Mouse (Mus musculus): ENCODE data around the gene Trpm5.
A peak's percentile ranks its signal among the peaks of the same experiment; 100 is the strongest.

The Trpm5 gene

GRCm38 (mm10) chr7:143094592-143095553 lies at the start of gene Trpm5:
Trpm5 (minus strand) TSS chr7:143094642.
- peak; percentile 63 to 83 for DNase-seq

- DNase-seq: no peak
Observed at GRCm38 (mm10) chr7:143142680-143143079, 48.2 kb upstream of the Trpm5 start.

GRCm38 (mm10) chr7:143139932-143140331 lies 45.5 kb upstream of the Trpm5 start:
- no peak for DNase-seq

GRCm38 (mm10) chr7:143138789-143139188 lies 44.3 kb upstream of the Trpm5 start:
- peak; percentile 53 to 78 for DNase-seq

- peak; percentile 29 to 50 for DNase-seq
Observed at GRCm38 (mm10) chr7:143136561-143136960, 42.1 kb upstream of the Trpm5 start.

- no peak for DNase-seq
Observed at GRCm38 (mm10) chr7:143136125-143136524, 41.7 kb upstream of the Trpm5 start.

GRCm38 (mm10) chr7:143132815-143133214 lies 38.4 kb upstream of the Trpm5 start:
- no peak for DNase-seq

- DNase-seq: no peak
Observed at GRCm38 (mm10) chr7:143124902-143125301, 30.5 kb upstream of the Trpm5 start.

GRCm38 (mm10) chr7:143123876-143124669 lies 29.6 kb upstream of the Trpm5 start:
- DNase-seq: peak; percentile 58 to 72

GRCm38 (mm10) chr7:143122191-143122590 lies 27.7 kb upstream of the Trpm5 start:
- peak in 1 of 2 experiments; percentile 48 for DNase-seq

- DNase-seq: no peak
Observed at GRCm38 (mm10) chr7:143119826-143120225, 25.4 kb upstream of the Trpm5 start.

GRCm38 (mm10) chr7:143119407-143119806 lies 25.0 kb upstream of the Trpm5 start:
- peak in 1 of 2 experiments; percentile 52 for DNase-seq

- no peak for DNase-seq
Observed at GRCm38 (mm10) chr7:143116521-143116920, 22.1 kb upstream of the Trpm5 start.

- no peak for DNase-seq
Observed at GRCm38 (mm10) chr7:143114773-143115172, 20.3 kb upstream of the Trpm5 start.

GRCm38 (mm10) chr7:143112395-143112794 lies 18.0 kb upstream of the Trpm5 start:
- no peak for DNase-seq

- no peak for DNase-seq
Observed at GRCm38 (mm10) chr7:143111719-143112118, 17.3 kb upstream of the Trpm5 start.

GRCm38 (mm10) chr7:143110803-143111202 lies 16.4 kb upstream of the Trpm5 start:
- peak; percentile 19 to 26 for DNase-seq

- DNase-seq: peak; percentile 34 to 60
Observed at GRCm38 (mm10) chr7:143109696-143110095, 15.3 kb upstream of the Trpm5 start.

- DNase-seq: peak; percentile 57 to 61
Observed at GRCm38 (mm10) chr7:143108996-143109660, 14.7 kb upstream of the Trpm5 start.

GRCm38 (mm10) chr7:143108200-143108599 lies 13.8 kb upstream of the Trpm5 start:
- DNase-seq: peak; percentile 75 to 81

- peak; percentile 81 to 88 for DNase-seq
Observed at GRCm38 (mm10) chr7:143106672-143107465, 12.4 kb upstream of the Trpm5 start.

GRCm38 (mm10) chr7:143106062-143106461 lies 11.6 kb upstream of the Trpm5 start, which contains the start of gene Kcnq1:
Kcnq1 (plus strand) TSS chr7:143106362.
- no peak for DNase-seq

Measured in lung, postnatal 4 days (tissue).